Mouse (Mus musculus): ENCODE measurements around the gene Tmbim1. TPM values are rescaled to one million over a fixed set of nuclear protein-coding genes. Genes with fewer than 3 reads are reported as not detected.

Tmbim1 gene
- polyA plus RNA-seq (2012; rRNA removed): 497 and 689 TPM in 2 replicates

DNA sequence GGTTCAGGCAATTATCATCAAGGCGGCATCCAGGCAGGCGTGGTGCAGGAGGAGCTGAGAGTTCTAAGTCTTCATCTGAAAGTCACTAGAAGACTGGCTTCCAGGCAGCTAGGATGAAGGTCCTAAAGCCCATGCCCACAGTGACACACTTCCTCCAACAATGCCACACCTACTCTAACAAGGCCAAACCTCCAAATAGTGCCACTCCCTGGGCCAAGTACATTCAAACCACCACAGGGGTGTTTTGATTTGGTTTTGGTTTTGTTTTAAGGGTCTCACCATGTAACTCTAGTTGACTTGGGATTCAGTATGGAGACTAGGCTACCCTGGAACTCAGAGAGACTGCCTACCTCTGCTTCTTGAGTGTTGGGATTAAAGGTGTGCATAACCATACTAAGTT lies at the start of gene Tmbim1:
Gene Tmbim1, minus strand, starts transcription at position 101 of the 400 bp plus-strand sequence.
- no peaks in the 10 kb centered on the region for H3K27me3 ChIP-seq (ENCODE audit: control insufficient read depth, insufficient read depth, low read length)
- 34% methylated on average over 2 of the region's 2 CpGs for WGBS
- no peaks in the 10 kb centered on the region for H3K36me3 ChIP-seq (ENCODE audit: control insufficient read depth, insufficient read depth, low read length)
- peaks cover 33% of the 10 kb centered on the region for H3K4me1 ChIP-seq (ENCODE audit: control insufficient read depth, insufficient read depth, insufficient read length, low read length)
- peak within 1 kb of the TSS; percentile 76; the same call in 1 of the 2 replicates for H3K4me3 ChIP-seq (ENCODE audit: low read depth, low read length)
- peak within 1 kb of the TSS; percentile 91 for H3K27ac ChIP-seq (ENCODE audit: insufficient read depth, low read depth, low read length)
- TF ChIP-seq POLR2A (IDR thresholded peaks at IDR 0.05; ENCODE audit: low read depth, low read length) (no peak), CTCF (IDR thresholded peaks at IDR 0.05; ENCODE audit: extremely low read depth, insufficient read length, insufficient replicate concordance, low read depth, low read length) (no peak)

GRCm38 (mm10) chr1:74353453-74354229 lies 48.2 kb upstream of the Tmbim1 start:
- no peak overlapping the region for H3K27ac ChIP-seq (ENCODE audit: insufficient read depth, low read depth, low read length)
- no peaks in the 10 kb centered on the region for H3K4me1 ChIP-seq (ENCODE audit: control insufficient read depth, insufficient read depth, insufficient read length, low read length)
- no peak overlapping the region for H3K4me3 ChIP-seq (ENCODE audit: low read depth, low read length)
- H3K36me3 ChIP-seq (ENCODE audit: control insufficient read depth, insufficient read depth, low read length): no peaks in the 10 kb centered on the region
- no peaks in the 10 kb centered on the region for H3K27me3 ChIP-seq (ENCODE audit: control insufficient read depth, insufficient read depth, low read length)
- WGBS: 84% methylated on average over 9 of the region's 9 CpGs
- TF ChIP-seq POLR2A (IDR thresholded peaks at IDR 0.05; ENCODE audit: low read depth, low read length) (no peak), CTCF (IDR thresholded peaks at IDR 0.05; ENCODE audit: extremely low read depth, insufficient read length, insufficient replicate concordance, low read depth, low read length) (no peak)

- 86% methylated on average over 5 of the region's 5 CpGs for WGBS
- no peak for TF ChIP-seq CTCF (IDR thresholded peaks at IDR 0.05; ENCODE audit: extremely low read depth, insufficient read length, insufficient replicate concordance, low read depth, low read length)
- no peak for TF ChIP-seq POLR2A (IDR thresholded peaks at IDR 0.05; ENCODE audit: low read depth, low read length)
- H3K36me3 ChIP-seq (ENCODE audit: control insufficient read depth, insufficient read depth, low read length): no peaks in the 10 kb centered on the region
- H3K4me3 ChIP-seq (ENCODE audit: low read depth, low read length): no peak overlapping the region
- H3K27me3 ChIP-seq (ENCODE audit: control insufficient read depth, insufficient read depth, low read length): no peaks in the 10 kb centered on the region
- no peaks in the 10 kb centered on the region for H3K4me1 ChIP-seq (ENCODE audit: control insufficient read depth, insufficient read depth, insufficient read length, low read length)
- H3K27ac ChIP-seq (ENCODE audit: insufficient read depth, low read depth, low read length): no peak overlapping the region
Measured at GRCm38 (mm10) chr1:74352532-74353096, 47.2 kb upstream of the Tmbim1 start.

GRCm38 (mm10) chr1:74351185-74351769 lies 45.9 kb upstream of the Tmbim1 start:
- no peak for TF ChIP-seq CTCF (IDR thresholded peaks at IDR 0.05; ENCODE audit: extremely low read depth, insufficient read length, insufficient replicate concordance, low read depth, low read length)
- TF ChIP-seq POLR2A (IDR thresholded peaks at IDR 0.05; ENCODE audit: low read depth, low read length): no peak
- no peak overlapping the region for H3K4me3 ChIP-seq (ENCODE audit: low read depth, low read length)
- no peak overlapping the region for H3K27ac ChIP-seq (ENCODE audit: insufficient read depth, low read depth, low read length)
- H3K4me1 ChIP-seq (ENCODE audit: control insufficient read depth, insufficient read depth, insufficient read length, low read length): no peaks in the 10 kb centered on the region
- H3K27me3 ChIP-seq (ENCODE audit: control insufficient read depth, insufficient read depth, low read length): no peaks in the 10 kb centered on the region
- WGBS: 86% methylated on average over 13 of the region's 13 CpGs
- H3K36me3 ChIP-seq (ENCODE audit: control insufficient read depth, insufficient read depth, low read length): no peaks in the 10 kb centered on the region

- Histone ChIP-seq H3K4me1 (ENCODE audit: control insufficient read depth, insufficient read depth, insufficient read length, low read length) (peaks cover 2% of the 10 kb centered on the region; the same call in 1 of the 2 replicates), H3K27me3 (ENCODE audit: control insufficient read depth, insufficient read depth, low read length) (no peaks in the 10 kb centered on the region), H3K27ac (ENCODE audit: insufficient read depth, low read depth, low read length) (peak overlapping the region; percentile 46; the same call in 1 of the 2 replicates), H3K4me3 (ENCODE audit: low read depth, low read length) (no peak overlapping the region), H3K36me3 (ENCODE audit: control insufficient read depth, insufficient read depth, low read length) (no peaks in the 10 kb centered on the region)
- TF ChIP-seq POLR2A (IDR thresholded peaks at IDR 0.05; ENCODE audit: low read depth, low read length) (no peak), CTCF (IDR thresholded peaks at IDR 0.05; ENCODE audit: extremely low read depth, insufficient read length, insufficient replicate concordance, low read depth, low read length) (no peak)
- 80% methylated on average over 11 of the region's 11 CpGs for WGBS
Measured at GRCm38 (mm10) chr1:74344163-74344916, 38.9 kb upstream of the Tmbim1 start.

GRCm38 (mm10) chr1:74343161-74343560 lies 37.7 kb upstream of the Tmbim1 start:
- no peak overlapping the region for H3K27ac ChIP-seq (ENCODE audit: insufficient read depth, low read depth, low read length)

More at GRCm38 (mm10) chr1:74343161-74343560, 37.7 kb upstream of the Tmbim1 start:
- Histone ChIP-seq H3K36me3 (ENCODE audit: control insufficient read depth, insufficient read depth, low read length) (no peaks in the 10 kb centered on the region), H3K4me3 (ENCODE audit: low read depth, low read length) (no peak overlapping the region), H3K27me3 (ENCODE audit: control insufficient read depth, insufficient read depth, low read length) (no peaks in the 10 kb centered on the region), H3K4me1 (ENCODE audit: control insufficient read depth, insufficient read depth, insufficient read length, low read length) (peaks cover 2% of the 10 kb centered on the region; the same call in 1 of the 2 replicates)
- TF ChIP-seq CTCF (IDR thresholded peaks at IDR 0.05; ENCODE audit: extremely low read depth, insufficient read length, insufficient replicate concordance, low read depth, low read length) (no peak), POLR2A (IDR thresholded peaks at IDR 0.05; ENCODE audit: low read depth, low read length) (no peak)
- 72% methylated on average over 5 of the region's 5 CpGs for WGBS
